Mouse (Mus musculus) forebrain, embryonic 14.5 days (tissue): Measurements from ENCODE around the gene Gnaz. TPM values are rescaled to one million over a fixed set of nuclear protein-coding genes. Genes with fewer than 3 reads are reported as not detected.
"Not testable (repeated sequence)": the region's sequence is repeated elsewhere in the genome, so short reads cannot be mapped to it uniquely, and the experiment has no call there.

Experiments
- ATAC-seq: fragments of 200-750 bp; cut with Nextera tagmentation; 2 replicates; pipeline ENCODE4 v1.8.0; 2017; ENCODE audit warnings: mild to moderate bottlenecking, moderate library complexity
- DNase-seq: peaks from one replicate; pipeline ENCODE4 v3.0.0-alpha.2; 2015; ENCODE audit warnings: low spot score
- H3K27ac ChIP-seq: fragments of 300-500 bp; sonication (generic); 2 replicates; pipeline ENCODE4 v1.5.1; 2014; ENCODE audit warnings: low read depth, mild to moderate bottlenecking, control low read depth, low read length, moderate library complexity
- H3K27me3 ChIP-seq: fragments of 300-500 bp; sonication (generic); replicated peaks from 2 replicates; pipeline ENCODE4 v1.6.1; 2014; ENCODE audit warnings: low read length, control low read depth, mixed read lengths; ENCODE audit not compliant: control insufficient read depth, insufficient read depth
- H3K36me3 ChIP-seq: fragments of 300-500 bp; sonication (generic); 2 replicates; pipeline ENCODE4 v1.6.1; 2014; ENCODE audit warnings: low read length, control low read depth; ENCODE audit not compliant: control insufficient read depth, insufficient read depth
- H3K4me1 ChIP-seq: fragments of 300-500 bp; sonication (generic); 2 replicates; pipeline ENCODE4 v1.6.1; 2014; ENCODE audit warnings: antibody characterized with exemption, low read length, control low read depth; ENCODE audit not compliant: control insufficient read depth, insufficient read depth
- H3K4me2 ChIP-seq: fragments of 300-500 bp; sonication (generic); 2 replicates; pipeline ENCODE4 v1.6.1; 2014; ENCODE audit warnings: mild to moderate bottlenecking, control low read depth, low read length
- H3K4me3 ChIP-seq: fragments of 300-500 bp; sonication (generic); 2 replicates; pipeline ENCODE4 v1.5.1; 2014; ENCODE audit warnings: low read depth, low read length, control low read depth
- H3K9ac ChIP-seq: fragments of 300-500 bp; sonication (generic); 2 replicates; pipeline ENCODE4 v1.6.1; 2014; ENCODE audit warnings: mild to moderate bottlenecking, low read length, control low read depth, moderate library complexity
- H3K9me3 ChIP-seq: fragments of 300-500 bp; sonication (generic); replicated peaks from 2 replicates; pipeline ENCODE4 v1.6.1; 2016; ENCODE audit warnings: low read length, control low read depth, mixed read lengths; ENCODE audit not compliant: control insufficient read depth
- WGBS: fragments of 180-500 bp; shearing (Covaris S2); extraction: QIAGEN DNeasy Blood & Tissue Kit; methylation state at CpG from one replicate; pipeline ENCODE4 v1.1.7; 2014; 5-methylcytosine and 5-hydroxymethylcytosine counted together
- polyA plus RNA-seq: library from polyadenylated mRNA; unstranded; fragments of >200 nt; fragmentation: Nextera tagmentation; extraction: Ambion mirVana; gene quantifications from 2 replicates; pipeline ENCODE4 v1.2.1, GENCODE M21; 2014

Gnaz gene
- polyA plus RNA-seq, 1 experiment from 2014 or later, result 23.7 TPM

DNA sequence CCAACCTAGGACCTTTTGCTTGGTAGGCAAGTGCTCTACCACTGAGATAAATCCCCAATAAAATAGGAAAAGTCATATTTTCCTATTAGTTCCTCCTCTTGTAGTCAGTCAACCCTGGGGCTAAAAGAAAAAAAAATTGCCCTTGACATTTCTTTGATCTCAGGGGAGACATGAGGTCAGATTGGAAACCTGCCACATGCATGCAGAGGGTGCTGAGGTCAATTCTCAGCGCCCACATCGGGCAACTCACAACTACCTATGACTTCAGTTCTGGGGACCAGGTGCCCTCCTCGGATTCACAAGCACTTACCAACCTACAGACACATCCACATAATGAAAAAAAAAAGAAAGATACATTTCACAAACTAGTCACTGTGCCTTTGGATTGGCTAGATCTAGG lies 63.3 kb downstream of the Gnaz start:
- H3K27ac ChIP-seq, result no peak overlapping the region
- H3K4me3 ChIP-seq, result no peak overlapping the region
- H3K4me2 ChIP-seq, result no peak overlapping the region
- DNase-seq (no peak), ATAC-seq (no peak)
- no peaks in the 10 kb centered on the region for H3K27me3 ChIP-seq
- no peaks in the 10 kb centered on the region for H3K36me3 ChIP-seq
- peaks cover 13% of the 10 kb centered on the region for H3K4me1 ChIP-seq
- no peak overlapping the region for H3K9ac ChIP-seq
- WGBS, result 90% methylated on average over 3 of the region's 3 CpGs
- H3K9me3 ChIP-seq, result no peaks in the 10 kb centered on the region

- Histone ChIP-seq H3K27me3 (no peaks in the 10 kb centered on the region), H3K4me3 (no peak overlapping the region), H3K9me3 (no peaks in the 10 kb centered on the region), H3K27ac (no peak overlapping the region), H3K36me3 (no peaks in the 10 kb centered on the region), H3K9ac (no peak overlapping the region), H3K4me1 (peaks cover 13% of the 10 kb centered on the region), H3K4me2 (no peak overlapping the region)
- 86% methylated on average over 5 of the region's 5 CpGs for WGBS
- no peak for ATAC-seq
- DNase-seq, result no peak
Observed at GRCm38 (mm10) chr10:75031345-75032114, 64.6 kb downstream of the Gnaz start.

GRCm38 (mm10) chr10:75032395-75032794 lies 65.4 kb downstream of the Gnaz start, which contains the start of gene Rsph14:
Gene Rsph14 (minus strand): TSS chr10:75032586.
- peak within 1 kb of the TSS; percentile 63 for H3K27ac ChIP-seq
- DNase-seq, result peak; percentile 95
- H3K9ac ChIP-seq, result no peak within 1 kb of the TSS
- WGBS, result 15% methylated on average over 10 of the region's 10 CpGs
- no peaks in the 10 kb centered on the region for H3K36me3 ChIP-seq
- ATAC-seq, result peak; percentile 74
- 0 out of 2 replicates have a peak within 1 kb of the TSS, but pooled peaks have one; percentile 19 for H3K4me2 ChIP-seq
- H3K27me3 ChIP-seq, result no peaks in the 10 kb centered on the region
- H3K4me3 ChIP-seq, result no peak within 1 kb of the TSS
- peaks cover 16% of the 10 kb centered on the region for H3K4me1 ChIP-seq
- no peaks in the 10 kb centered on the region for H3K9me3 ChIP-seq

DNA sequence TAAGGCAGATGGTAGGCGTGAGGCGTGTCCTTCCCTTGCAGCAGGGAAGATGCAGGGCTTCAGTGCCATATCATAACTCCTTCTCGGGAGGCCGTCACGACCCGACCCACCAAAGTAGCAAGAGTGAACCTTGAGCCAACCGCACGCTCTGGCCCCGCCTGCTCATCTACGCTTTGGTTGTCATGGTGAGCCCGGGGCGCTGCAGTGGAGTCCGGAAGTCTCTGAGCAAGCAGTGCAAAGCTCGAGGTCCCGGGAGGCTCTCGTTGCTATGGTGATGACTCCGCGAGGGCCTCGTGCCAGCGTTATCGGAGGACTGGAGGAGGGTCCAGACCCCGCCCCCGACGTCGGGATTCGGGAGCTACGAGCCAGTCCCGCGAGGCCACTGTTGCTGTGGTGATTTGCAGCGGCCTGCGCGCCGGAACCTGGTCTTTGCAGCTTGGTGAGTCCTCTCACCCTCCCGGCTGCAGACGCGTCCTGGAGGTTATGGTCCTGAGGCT lies 70.0 kb downstream of the Gnaz start, which contains the start of gene Rab36:
Gene Rab36, plus strand, starts transcription at position 176 of the 497 bp plus-strand sequence.
- Histone ChIP-seq H3K4me2 (peak within 1 kb of the TSS; percentile 67), H3K27me3 (no peaks in the 10 kb centered on the region), H3K27ac (peak within 1 kb of the TSS; percentile 85), H3K4me1 (peaks cover 20% of the 10 kb centered on the region), H3K36me3 (no peaks in the 10 kb centered on the region), H3K4me3 (peak within 1 kb of the TSS; percentile 36), H3K9me3 (no peaks in the 10 kb centered on the region), H3K9ac (peak within 1 kb of the TSS; percentile 70)
- under 1% methylated on average over 36 of the region's 36 CpGs for WGBS
- peak; percentile 94 for ATAC-seq
- DNase-seq, result peak; percentile 97

DNA sequence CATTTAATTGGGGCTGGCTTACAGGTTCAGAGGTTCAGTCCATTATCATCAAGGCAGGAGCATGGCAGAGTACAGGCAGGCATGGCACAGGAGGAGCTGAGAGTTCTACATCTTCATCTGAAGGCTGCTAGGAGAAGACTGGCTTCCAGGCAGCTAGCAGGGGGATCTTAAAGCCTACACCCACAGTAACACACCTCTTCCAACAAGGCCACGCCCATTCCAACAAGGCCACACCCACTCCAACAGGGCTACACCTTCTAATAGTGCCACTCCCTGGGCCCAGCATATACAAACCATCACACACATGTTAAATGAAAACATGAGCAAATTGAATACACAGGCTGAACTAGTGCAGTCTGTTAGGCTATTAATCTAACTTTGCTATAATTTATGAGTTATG lies 75.1 kb downstream of the Gnaz start:
- H3K9me3 ChIP-seq, H3K4me2 ChIP-seq, H3K9ac ChIP-seq, H3K4me1 ChIP-seq, H3K27ac ChIP-seq, H3K36me3 ChIP-seq, ATAC-seq, DNase-seq, H3K27me3 ChIP-seq, H3K4me3 ChIP-seq: not testable (repeated sequence)
- 0% methylated on average over 1 of the region's 1 CpGs for WGBS

DNA sequence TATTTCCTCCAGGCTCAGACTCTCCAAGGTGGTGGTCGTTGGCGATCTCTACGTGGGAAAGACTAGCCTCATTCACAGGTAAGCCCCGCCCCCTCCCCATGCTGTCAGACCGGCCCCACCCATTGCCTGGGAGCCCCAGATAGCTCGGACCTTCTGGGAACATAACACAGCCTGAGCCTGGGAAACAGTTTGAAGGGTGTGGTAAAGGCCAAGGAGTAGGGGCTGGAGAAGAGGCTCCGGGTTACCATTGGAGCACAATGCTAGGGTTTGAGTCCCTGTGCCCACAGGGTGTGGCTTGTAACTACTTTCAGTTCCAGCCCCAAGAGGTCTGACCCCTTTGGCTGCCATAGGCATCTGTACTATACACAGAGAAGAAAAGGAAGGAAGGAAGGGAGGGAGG lies 77.5 kb downstream of the Gnaz start:
- 41% methylated on average over 7 of the region's 7 CpGs for WGBS
- H3K27ac ChIP-seq, result no peak overlapping the region

GRCm38 (mm10) chr10:75045831-75046230 lies 78.9 kb downstream of the Gnaz start:
- Histone ChIP-seq H3K9ac (no peak overlapping the region), H3K4me2 (no peak overlapping the region), H3K4me3 (no peak overlapping the region), H3K27me3 (no peaks in the 10 kb centered on the region), H3K4me1 (no peaks in the 10 kb centered on the region), H3K9me3 (no peaks in the 10 kb centered on the region), H3K36me3 (no peaks in the 10 kb centered on the region), H3K27ac (no peak overlapping the region)
- ATAC-seq (no peak), DNase-seq (no peak)
- 92% methylated on average over 15 of the region's 15 CpGs for WGBS

More for the DNA sequence above, 77.5 kb downstream of the Gnaz start:
- Histone ChIP-seq H3K9me3 (no peaks in the 10 kb centered on the region), H3K9ac (no peak overlapping the region), H3K27me3 (no peaks in the 10 kb centered on the region), H3K36me3 (no peaks in the 10 kb centered on the region), H3K4me2 (no peak overlapping the region), H3K4me1 (no peaks in the 10 kb centered on the region), H3K4me3 (no peak overlapping the region)
- no peak for ATAC-seq
- no peak for DNase-seq

DNA sequence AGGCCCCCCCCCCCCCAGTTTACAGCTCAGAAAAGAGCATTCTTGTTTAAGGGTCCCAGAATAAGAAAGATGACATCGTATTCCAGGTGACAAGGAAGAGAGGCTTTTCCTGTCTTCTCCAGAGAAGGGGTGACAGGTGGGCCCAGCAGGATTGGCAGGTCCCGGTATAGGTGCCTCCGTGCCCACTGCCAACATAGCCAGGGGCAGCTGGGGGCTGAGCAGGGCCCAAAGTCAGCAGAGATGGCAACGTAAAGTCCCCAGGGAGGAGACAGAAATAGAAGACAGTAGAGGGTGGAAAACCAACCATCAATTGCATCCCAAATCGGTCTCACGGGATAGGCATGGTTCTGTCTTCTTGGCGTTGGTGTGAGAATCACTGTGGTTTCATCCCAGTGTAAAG lies 81.7 kb downstream of the Gnaz start:
- DNase-seq (no peak), ATAC-seq (no peak)
- H3K4me1 ChIP-seq, result no peaks in the 10 kb centered on the region
- no peaks in the 10 kb centered on the region for H3K36me3 ChIP-seq
- no peak overlapping the region for H3K4me2 ChIP-seq
- no peaks in the 10 kb centered on the region for H3K27me3 ChIP-seq
- 94% methylated on average over 7 of the region's 7 CpGs for WGBS
- no peaks in the 10 kb centered on the region for H3K9me3 ChIP-seq
- no peak overlapping the region for H3K27ac ChIP-seq
- H3K4me3 ChIP-seq, result no peak overlapping the region
- H3K9ac ChIP-seq, result no peak overlapping the region
